Mouse (Mus musculus) erythroblast, embryonic 14.5 days (primary cell): ENCODE data around the gene Arl6ip6. TPM values are rescaled to one million over a fixed set of nuclear protein-coding genes. Genes with fewer than 3 reads are reported as not detected.

ENCODE experiments used
- H3K27me3 ChIP-seq: 2 replicates; pipeline ENCODE4 v1.6.1; 2012; ENCODE audit warnings: inconsistent platforms; ENCODE audit not compliant: control insufficient read depth
- H3K36me3 ChIP-seq: 2 replicates; pipeline ENCODE4 v1.6.1; 2012; ENCODE audit warnings: mild to moderate bottlenecking, inconsistent platforms; ENCODE audit not compliant: control insufficient read depth
- H3K4me1 ChIP-seq: 2 replicates; pipeline ENCODE4 v1.6.1; 2012; ENCODE audit warnings: inconsistent platforms; ENCODE audit not compliant: control insufficient read depth
- H3K4me3 ChIP-seq: replicated peaks from 2 replicates; pipeline ENCODE3; 2012; ENCODE audit warnings: moderate library complexity, mild to moderate bottlenecking, inconsistent platforms
- H3K9me3 ChIP-seq: 2 replicates; pipeline ENCODE4 v1.6.1; 2012; ENCODE audit warnings: low read length, inconsistent platforms, mixed read lengths; ENCODE audit not compliant: control insufficient read depth
- GATA1 ChIP-seq: IDR thresholded peaks from 2 replicates; pipeline ENCODE4 v1.6.1; 2012; ENCODE audit warnings: low read length, inconsistent platforms, mixed read lengths
- TAL1 ChIP-seq: IDR thresholded peaks from 3 replicates; pipeline ENCODE4 v1.6.1; 2012; ENCODE audit warnings: low read length, inconsistent platforms, mixed read lengths
- polyA plus RNA-seq: library from polyadenylated mRNA; stranded (reverse); fragments of >175 nt; gene quantifications from 2 replicates; pipeline ENCODE4 v1.2.3, GENCODE M21; 2012

Gene Arl6ip6
- polyA plus RNA-seq, 1 experiment: 7.0 TPM

DNA sequence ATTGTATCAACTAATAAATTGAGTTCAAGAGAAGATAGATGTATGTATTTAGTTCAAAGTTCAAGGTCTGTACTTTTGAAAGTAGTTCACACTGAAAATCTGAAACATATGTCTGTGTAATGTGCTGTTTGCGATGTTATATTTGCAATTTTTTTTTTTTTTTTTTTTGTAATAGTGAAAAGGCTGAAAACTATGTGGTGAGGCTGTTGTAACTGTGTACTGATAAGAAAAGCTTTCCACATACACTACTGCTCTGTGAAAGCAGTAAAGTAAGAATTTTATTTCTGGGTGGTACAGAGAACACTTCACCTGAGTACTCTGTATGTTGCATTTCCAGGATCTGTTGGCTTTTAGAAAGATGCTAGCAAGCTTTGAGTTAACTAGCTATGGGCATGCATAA, 7.7 kb downstream of the Arl6ip6 start:
- Histone ChIP-seq H3K27me3 (no peaks in the 10 kb centered on the region), H3K4me3 (no peak overlapping the region), H3K4me1 (peaks cover 6% of the 10 kb centered on the region), H3K9me3 (no peaks in the 10 kb centered on the region), H3K36me3 (peaks cover 92% of the 10 kb centered on the region)
- no peak for TF ChIP-seq TAL1
- no peak for TF ChIP-seq GATA1

DNA sequence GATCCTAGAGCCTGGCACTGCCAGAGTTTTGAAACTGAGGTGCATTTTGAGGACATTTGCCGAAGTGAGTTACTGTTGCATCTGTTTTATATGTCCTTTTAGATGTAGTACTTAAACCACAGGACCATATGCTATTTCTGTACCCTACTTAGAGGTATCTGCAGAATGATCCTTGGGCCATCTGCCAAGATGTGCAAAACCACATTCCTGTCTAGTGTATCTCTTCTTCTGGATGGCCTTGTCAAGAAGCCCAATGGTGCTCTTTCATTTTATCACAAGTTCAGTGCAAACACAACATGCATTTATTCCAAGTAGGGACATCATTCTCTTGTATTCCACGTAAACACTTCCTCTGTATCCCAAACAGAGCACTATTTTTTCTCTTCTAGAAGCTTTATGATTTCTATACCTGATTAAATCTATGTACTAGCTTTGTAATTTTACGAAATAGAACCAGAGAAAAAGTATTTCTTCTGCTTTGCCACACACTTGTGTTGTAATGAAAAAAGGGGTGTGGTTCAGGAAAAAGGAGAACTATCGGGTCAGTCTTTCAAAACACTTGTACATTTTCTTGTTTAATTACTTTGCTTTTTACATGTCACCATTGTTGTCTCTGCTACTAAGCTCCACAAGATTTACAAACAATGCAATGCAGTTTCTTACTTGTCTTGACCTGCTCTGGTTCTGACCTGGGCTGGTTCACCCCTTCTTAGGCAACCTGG, 8.8 kb downstream of the Arl6ip6 start:
- Histone ChIP-seq H3K27me3 (no peaks in the 10 kb centered on the region), H3K4me1 (peaks cover 3% of the 10 kb centered on the region; the same call in 1 of the 2 replicates), H3K36me3 (peaks cover 88% of the 10 kb centered on the region), H3K9me3 (no peaks in the 10 kb centered on the region), H3K4me3 (no peak overlapping the region)
- no peak for TF ChIP-seq GATA1
- no peak for TF ChIP-seq TAL1

DNA sequence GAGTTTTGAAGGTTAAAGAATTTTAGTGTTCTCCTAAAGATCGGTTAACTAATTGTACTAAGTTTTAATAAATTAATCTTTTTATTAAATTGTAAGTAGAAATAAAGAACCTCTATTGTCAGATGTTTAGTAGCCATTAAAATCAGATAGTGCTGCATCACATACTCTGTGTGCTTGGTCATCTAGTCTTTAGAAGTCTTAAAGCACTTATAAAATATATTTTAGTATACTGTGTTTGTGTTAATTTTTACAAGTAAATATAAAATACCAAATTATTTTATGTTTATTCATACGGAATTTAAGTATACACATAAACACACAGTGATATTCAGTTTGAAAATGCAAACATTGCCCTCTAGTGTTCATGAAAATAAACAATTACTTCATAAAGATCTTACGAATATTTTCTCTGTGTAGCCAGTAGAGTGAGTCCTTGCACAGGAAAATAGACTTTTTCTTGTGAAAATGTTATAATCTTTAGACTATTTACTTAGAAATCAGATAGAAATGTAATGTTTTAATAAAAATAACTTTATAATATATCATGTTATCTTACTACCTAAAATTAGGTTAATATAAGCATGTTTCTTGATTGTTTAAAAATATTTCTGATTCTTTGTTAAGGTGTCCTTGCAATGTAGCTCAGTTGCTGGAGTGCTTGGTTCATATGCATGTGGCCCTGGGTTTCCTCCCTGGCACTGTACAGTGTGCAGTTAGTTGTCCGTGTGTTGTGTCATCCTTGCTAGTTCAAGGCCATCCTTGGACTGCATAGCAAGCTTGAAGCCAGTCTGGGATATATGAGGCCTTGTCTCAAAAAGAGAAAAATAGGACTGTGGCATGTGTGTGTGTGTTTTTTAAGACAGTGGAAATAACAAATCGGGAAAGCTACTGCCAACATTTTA, 13.1 kb downstream of the Arl6ip6 start:
- TF ChIP-seq TAL1 (no peak), GATA1 (no peak)
- H3K9me3 ChIP-seq: no peaks in the 10 kb centered on the region
- no peaks in the 10 kb centered on the region for H3K27me3 ChIP-seq
- H3K4me3 ChIP-seq: no peak overlapping the region
- peaks cover 7% of the 10 kb centered on the region for H3K4me1 ChIP-seq
- peaks cover 78% of the 10 kb centered on the region for H3K36me3 ChIP-seq

DNA sequence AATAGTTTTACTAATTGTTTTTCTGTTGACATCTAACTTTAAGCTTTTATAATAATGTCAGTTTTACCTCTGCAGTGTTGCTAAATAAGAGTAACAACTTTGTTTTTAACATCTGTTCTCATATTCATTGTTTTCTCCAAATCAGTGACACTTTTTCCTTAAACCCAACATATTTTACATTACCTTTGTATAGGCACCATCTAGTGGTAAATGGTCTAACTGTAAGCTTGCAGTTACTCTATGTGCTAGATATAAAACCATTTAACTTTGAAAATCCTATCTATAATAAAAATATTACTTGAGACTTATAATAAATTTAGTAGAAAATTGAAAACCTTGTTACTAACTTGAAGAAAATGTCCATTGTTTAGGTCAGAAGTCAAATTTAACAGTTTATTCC, 15.2 kb downstream of the Arl6ip6 start:
- H3K4me1 ChIP-seq: peaks cover 7% of the 10 kb centered on the region
- TF ChIP-seq TAL1: no peak
- TF ChIP-seq GATA1: no peak
- no peaks in the 10 kb centered on the region for H3K9me3 ChIP-seq
- peaks cover 78% of the 10 kb centered on the region for H3K36me3 ChIP-seq
- no peaks in the 10 kb centered on the region for H3K27me3 ChIP-seq
- no peak overlapping the region for H3K4me3 ChIP-seq

DNA sequence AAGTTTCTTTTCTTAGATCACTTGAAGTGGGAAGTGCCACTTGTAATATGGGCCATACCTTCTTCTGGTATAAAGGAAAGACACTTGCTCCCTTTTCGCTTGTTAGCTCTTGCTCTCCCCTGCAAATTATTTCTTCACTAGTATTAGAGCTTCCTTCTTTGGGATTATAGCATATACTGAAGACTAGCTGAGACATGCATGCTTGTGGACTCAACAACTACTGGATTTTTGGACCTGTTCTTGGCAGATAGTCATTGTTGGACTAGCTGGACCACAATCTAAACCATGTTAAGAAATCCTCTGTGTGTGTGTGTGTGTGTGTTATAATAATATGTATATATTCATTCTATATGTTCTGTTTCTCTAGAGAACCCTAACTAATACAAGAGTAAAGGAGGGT, 22.0 kb downstream of the Arl6ip6 start:
- Histone ChIP-seq H3K4me3 (no peak overlapping the region), H3K4me1 (peaks cover 2% of the 10 kb centered on the region), H3K9me3 (no peaks in the 10 kb centered on the region), H3K36me3 (peaks cover 82% of the 10 kb centered on the region), H3K27me3 (no peaks in the 10 kb centered on the region)
- TF ChIP-seq GATA1 (no peak), TAL1 (no peak)

DNA sequence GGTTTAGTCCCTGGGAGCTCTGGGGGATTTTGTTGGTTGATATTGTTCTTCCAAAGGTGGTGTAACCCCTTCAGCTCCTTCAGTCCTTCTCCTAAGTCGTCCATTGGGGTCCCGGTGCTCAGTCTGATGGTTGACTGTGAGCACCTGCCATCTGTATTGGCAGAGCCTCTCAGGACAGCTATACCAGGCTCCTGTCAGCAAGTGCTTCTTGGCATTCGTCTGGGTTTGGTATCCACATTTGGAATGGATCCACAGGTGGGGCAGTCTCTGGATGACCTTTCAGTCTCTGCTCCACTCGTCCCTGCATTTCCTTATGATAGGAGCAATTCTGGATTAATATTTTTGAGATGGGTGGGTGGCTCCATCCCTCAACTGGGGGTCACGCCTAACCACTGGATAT, 30.7 kb downstream of the Arl6ip6 start:
- no peak for TF ChIP-seq GATA1
- no peak for TF ChIP-seq TAL1
- Histone ChIP-seq H3K4me3 (no peak overlapping the region), H3K27me3 (no peaks in the 10 kb centered on the region), H3K4me1 (no peaks in the 10 kb centered on the region), H3K36me3 (peaks cover 47% of the 10 kb centered on the region), H3K9me3 (no peaks in the 10 kb centered on the region; the same call in 1 of the 2 replicates)

DNA sequence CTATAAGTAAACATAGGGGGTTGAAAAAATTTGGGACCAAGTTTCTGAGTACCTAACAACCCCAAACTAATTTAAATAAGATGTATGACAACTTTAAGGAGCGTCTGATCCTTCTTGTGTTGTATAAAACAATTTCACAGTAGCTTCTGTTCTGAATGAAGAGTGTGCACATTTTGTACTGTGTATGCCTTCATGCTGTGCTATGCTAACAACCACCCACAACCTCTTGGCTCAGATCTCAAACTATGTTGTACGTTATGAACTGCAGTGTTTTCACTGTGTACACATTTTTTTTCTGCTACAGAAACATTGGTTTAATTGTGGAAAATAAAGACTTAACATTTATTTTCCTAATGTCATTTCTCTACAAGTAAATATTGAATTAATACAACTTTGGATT, 65.5 kb downstream of the Arl6ip6 start:
- Histone ChIP-seq H3K4me1 (no peaks in the 10 kb centered on the region), H3K27me3 (no peaks in the 10 kb centered on the region), H3K36me3 (no peaks in the 10 kb centered on the region), H3K9me3 (no peaks in the 10 kb centered on the region), H3K4me3 (no peak overlapping the region)
- no peak for TF ChIP-seq TAL1
- TF ChIP-seq GATA1: no peak

Other genes starting within 250 kb of the Arl6ip6 start
- gene Prpf40a, start 442 bp upstream of the Arl6ip6 start, polyA plus RNA-seq: 0.88 and 0.89 TPM in 2 replicates